ENCODE assay signal across 9 mouse cellular contexts in the genomic region with DNA sequence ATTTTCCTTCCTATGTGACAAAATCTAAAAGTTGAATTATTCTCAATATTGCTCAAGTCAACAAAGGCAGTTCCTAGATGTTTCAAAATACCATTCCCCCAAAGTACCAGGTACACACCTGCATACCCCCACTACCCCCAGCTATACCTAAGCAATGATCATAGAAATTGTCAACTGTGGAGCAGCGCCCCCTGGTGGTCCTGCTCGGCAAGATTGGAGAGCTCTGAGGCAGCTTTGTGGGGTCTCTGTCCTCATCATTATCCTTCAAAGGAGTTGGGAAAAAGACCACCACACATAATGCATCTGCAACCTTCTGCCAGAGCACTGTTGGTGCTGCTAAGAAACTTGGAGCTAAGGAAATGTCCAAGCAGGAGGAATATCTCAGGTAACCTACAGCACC. TPM values are rescaled to one million over a fixed set of nuclear protein-coding genes. Genes with fewer than 3 reads are reported as not detected.
A peak's percentile ranks its signal among the peaks of the same experiment; 100 is the strongest.
DNase-seq lines count a peak whose midpoint lies in the region; ATAC-seq and TF ChIP-seq lines count a peak whose summit lies in the region.
"Had no signal": no experiment of that assay in that cellular context is flagged by ENCODE, and none has a peak within 500 bp of the region (broad histone marks: within the 10 kb centered on the region; RNA-seq: fewer than 3 reads in every experiment).

No protein-coding gene starts in this region.

- H3K9ac ChIP-seq in heart, adult 2 months (ENCODE audit: low read depth, low read length) = no peak overlapping the region
- H3K9ac ChIP-seq: embryonic facial prominence, embryonic 12.5 days had no signal

- H3K36me3 ChIP-seq in heart, adult 2 months (ENCODE audit: control insufficient read depth, insufficient read depth, low read length) = no peaks in the 10 kb centered on the region
- H3K36me3 ChIP-seq: embryonic facial prominence, embryonic 12.5 days had no signal

- no peak for TF ChIP-seq EP300 in heart, adult 2 months (IDR thresholded peaks at IDR 0.05; ENCODE audit: insufficient read depth, low read depth, low read length)

- WGBS in heart, adult 2 months = 0% methylated on average over 2 of the region's 2 CpGs

- no peaks in the 10 kb centered on the region for H3K79me2 ChIP-seq in heart, adult 2 months (replicated peaks; ENCODE audit: control insufficient read depth, insufficient read depth, low read length)

- ATAC-seq in megakaryocyte progenitor cell, adult 5-6 weeks (replicated peaks; ENCODE audit: poor library complexity) = peak; percentile 57; the same call in 1 of the 2 replicates

- DNase-seq in heart, adult 2 months = peak; percentile 18 to 67
- DNase-seq in heart, adult 9 months (ENCODE audit: low spot score in 2 of 2) = no peak
- DNase-seq in urinary bladder, postnatal 14 days (ENCODE audit: low spot score) = peak; percentile 47
- no peak for DNase-seq in urinary bladder, postnatal 4 days (ENCODE audit: low spot score in 2 of 2)
- peak; percentile 49 to 59 for DNase-seq in cerebellum, postnatal 4 days (ENCODE audit: low spot score in 2 of 2)
- peak; percentile 59 for DNase-seq in induced T-regulatory cell, adult 2 months (ENCODE audit: low read depth)
- DNase-seq in thymus, postnatal 4 days = peak; percentile 90

- no peak for TF ChIP-seq POLR2A in heart, adult 2 months (IDR thresholded peaks at IDR 0.05; ENCODE audit: insufficient read depth, low read depth, low read length)

- H3K4me1 ChIP-seq in heart, adult 2 months (ENCODE audit: control insufficient read depth, insufficient read depth, low read length) = no peaks in the 10 kb centered on the region
- H3K4me1 ChIP-seq: embryonic facial prominence, embryonic 12.5 days had no signal

- H3K27me3 ChIP-seq in heart, adult 2 months (ENCODE audit: control insufficient read depth, insufficient read depth, low read length) = no peaks in the 10 kb centered on the region
- H3K27me3 ChIP-seq: embryonic facial prominence, embryonic 12.5 days had no signal

- H3K27ac ChIP-seq in heart, adult 2 months = no peak overlapping the region
- H3K27ac ChIP-seq: embryonic facial prominence, embryonic 12.5 days had no signal

- H3K4me3 ChIP-seq in heart, adult 2 months = no peak overlapping the region
- H3K4me3 ChIP-seq: embryonic facial prominence, embryonic 12.5 days had no signal

- intact Hi-C loops in heart, adult 2 months (cut with DNase I) = loop anchor here (1.0 to 10.0 kb wide), 3 partner anchors 36 to 186 kb away; no protein-coding TSS in a partner anchor

- peak; percentile 86 for TF ChIP-seq CTCF in heart, adult 2 months (IDR thresholded peaks at IDR 0.05)

RNA-seq across cellular contexts. Expression of gene Greb1, which starts 46.4 kb away (rescaled TPM):
- under 1 TPM; 0.25 to 0.39 TPM for total RNA-seq in heart, adult 2 months (2021)
- polyA plus RNA-seq in heart, adult 2 months (2012; rRNA removed) = 0.44 and 0.51 TPM in 2 replicates
- total RNA-seq in megakaryocyte progenitor cell, adult 5-6 weeks (2015) = 0.02 TPM in 1 of 2 replicates, not detected in the other
- total RNA-seq in megakaryocyte progenitor cell, adult 5-6 weeks (2017) = 0.04 and 0.17 TPM in 2 replicates

RNA-seq across cellular contexts. Expression of gene E2f6, which starts 56.5 kb away (rescaled TPM):
- 10 to 100 TPM; 79.1 to 84.1 TPM for total RNA-seq in heart, adult 2 months (2021)
- 46.7 and 87.4 TPM in 2 replicates for polyA plus RNA-seq in heart, adult 2 months (2012; rRNA removed)
- total RNA-seq in megakaryocyte progenitor cell, adult 5-6 weeks (2015) = 51.7 and 60.3 TPM in 2 replicates
- total RNA-seq in megakaryocyte progenitor cell, adult 5-6 weeks (2017) = 49.2 and 49.9 TPM in 2 replicates

Comparison
In these comparisons a context has a peak if more than half of its experiments do, and no peak if none do; other contexts are left out.
1. DNase-seq: peak in heart, adult 2 months (2 of 2), urinary bladder, postnatal 14 days (single experiment), cerebellum, postnatal 4 days (2 of 2), induced T-regulatory cell, adult 2 months (single experiment) and thymus, postnatal 4 days (single experiment); none in heart, adult 9 months (0 of 2) and urinary bladder, postnatal 4 days (0 of 2).